48 mouse cellular contexts compared by ENCODE assay signal in the genomic region with DNA sequence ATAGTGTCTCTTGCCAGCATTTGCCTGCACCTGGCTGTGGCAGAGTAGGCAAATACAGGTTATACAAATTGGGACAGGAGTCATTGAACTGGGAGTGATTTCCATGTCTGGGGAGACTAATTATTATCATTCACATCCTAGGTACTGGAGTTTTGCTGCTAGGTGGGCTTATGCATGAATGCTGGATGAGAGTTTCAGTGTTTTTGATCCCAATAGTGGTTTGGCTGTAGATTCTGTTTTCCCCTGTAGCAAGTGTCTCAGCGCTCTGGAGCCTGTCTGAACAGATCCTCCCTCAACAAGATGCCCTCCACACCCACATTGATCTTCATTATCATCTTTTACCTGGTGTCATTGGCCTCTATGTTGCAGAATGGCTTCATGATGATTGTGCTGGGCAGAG. TPM values are rescaled to one million over a fixed set of nuclear protein-coding genes. Genes with fewer than 3 reads are reported as not detected.
"Had no signal": no experiment of that assay in that cellular context is flagged by ENCODE, and none has a peak within 500 bp of the region (broad histone marks: within the 10 kb centered on the region; RNA-seq: fewer than 3 reads in every experiment).

TSS of gene Tas2r143 (plus strand) at position 301 of the 400 bp plus-strand sequence.

- H3K4me2 ChIP-seq: heart, embryonic 11.5 days; heart, embryonic 12.5 days; heart, embryonic 13.5 days; heart, embryonic 15.5 days; hindbrain, embryonic 12.5 days; hindbrain, embryonic 13.5 days; hindbrain, embryonic 14.5 days; hindbrain, embryonic 15.5 days; intestine, embryonic 15.5 days; kidney, embryonic 15.5 days had no signal

- H3K27ac ChIP-seq: heart, embryonic 10.5 days; heart, embryonic 13.5 days; heart, embryonic 15.5 days; hindbrain, embryonic 10.5 days; hindbrain, embryonic 12.5 days; hindbrain, embryonic 13.5 days; hindbrain, embryonic 14.5 days; hindbrain, embryonic 15.5 days; hindbrain, postnatal 0 days; intestine, embryonic 15.5 days; kidney, embryonic 15.5 days; kidney, postnatal 0 days; layer of hippocampus, adult 2 months had no signal

- DNase-seq: heart, postnatal 10 days; heart, postnatal 14 days; heart, postnatal 36 days; heart, postnatal 4 days; kidney, adult 11 months; kidney, adult 18-20 months; kidney, adult 2 months; kidney, adult 8-10 months; kidney, adult 9 months; kidney, postnatal 10 days; kidney, postnatal 14 days; kidney, postnatal 25 days; kidney, postnatal 36 days; kidney, postnatal 4 days; layer of hippocampus, adult 9-11 months; layer of hippocampus, postnatal 36 days had no signal

- H3K36me3 ChIP-seq: heart, embryonic 10.5 days; heart, embryonic 12.5 days; heart, embryonic 13.5 days; heart, embryonic 15.5 days; hindbrain, embryonic 10.5 days; hindbrain, embryonic 12.5 days; hindbrain, embryonic 13.5 days; hindbrain, embryonic 15.5 days; intestine, embryonic 15.5 days; kidney, embryonic 15.5 days had no signal

- ATAC-seq: hindbrain, embryonic 16.5 days; hindbrain, postnatal 0 days; inflammation-experienced regulatory T-cells, adult 6 months; intestine, embryonic 15.5 days; intestine, embryonic 16.5 days; intestine, postnatal 0 days had no signal

- H3K27me3 ChIP-seq: heart, embryonic 13.5 days; heart, embryonic 15.5 days; hindbrain, embryonic 12.5 days; hindbrain, embryonic 13.5 days; hindbrain, embryonic 15.5 days; intestine, embryonic 15.5 days; kidney, embryonic 15.5 days had no signal

- H3K4me1 ChIP-seq: heart, embryonic 10.5 days; hindbrain, embryonic 10.5 days; hindbrain, embryonic 12.5 days; hindbrain, embryonic 13.5 days; hindbrain, embryonic 15.5 days had no signal

- H3K9ac ChIP-seq: heart, embryonic 12.5 days; heart, embryonic 13.5 days; heart, embryonic 15.5 days; hindbrain, embryonic 12.5 days; hindbrain, embryonic 13.5 days; hindbrain, embryonic 14.5 days; hindbrain, embryonic 15.5 days; intestine, embryonic 15.5 days; kidney, embryonic 15.5 days had no signal

- H3K4me3 ChIP-seq: heart, embryonic 10.5 days; heart, embryonic 12.5 days; heart, embryonic 13.5 days; heart, embryonic 15.5 days; hindbrain, embryonic 10.5 days; hindbrain, embryonic 12.5 days; hindbrain, embryonic 13.5 days; hindbrain, embryonic 15.5 days; intestine, embryonic 15.5 days; kidney, embryonic 15.5 days; layer of hippocampus, adult 2 months had no signal

- H3K9me3 ChIP-seq: heart, embryonic 10.5 days; heart, embryonic 12.5 days; heart, embryonic 13.5 days; heart, embryonic 15.5 days; hindbrain, embryonic 10.5 days; hindbrain, embryonic 12.5 days; hindbrain, embryonic 13.5 days; hindbrain, embryonic 15.5 days; intestine, embryonic 15.5 days; kidney, embryonic 15.5 days had no signal

RNA-seq across cellular contexts. Expression of gene Tas2r143, which starts in this region (rescaled TPM):
- total RNA-seq: heart, postnatal 10 days; heart, postnatal 14 days; heart, postnatal 36 days; hematopoietic stem cell, adult 5-6 weeks; hindbrain, postnatal 0 days; layer of hippocampus, adult 18-20 months; layer of hippocampus, adult 2 months; layer of hippocampus, adult 8-10 months; layer of hippocampus, postnatal 14 days; layer of hippocampus, postnatal 25 days; left cerebral cortex, adult 18-20 months had no signal
- polyA plus RNA-seq: heart, embryonic 10.5 days; heart, embryonic 11.5 days; heart, embryonic 12.5 days; heart, embryonic 13.5 days; heart, embryonic 14.5 days; heart, embryonic 15.5 days; heart, embryonic 16.5 days; heart, postnatal 0 days; hindbrain, embryonic 10.5 days; hindbrain, embryonic 11.5 days; hindbrain, embryonic 12.5 days; hindbrain, embryonic 13.5 days; hindbrain, embryonic 14.5 days; hindbrain, embryonic 15.5 days; hindbrain, embryonic 16.5 days; hindbrain, postnatal 0 days; inflammation-experienced regulatory T-cells, adult 6 months; intestine, embryonic 14.5 days; intestine, embryonic 15.5 days; intestine, embryonic 16.5 days; intestine, postnatal 0 days; kidney, adult 2 months; kidney, embryonic 14.5 days; kidney, embryonic 15.5 days; kidney, embryonic 16.5 days; kidney, postnatal 0 days had no signal
